Mouse (Mus musculus) liver, adult 2 months (tissue): Measurements from ENCODE around the gene Galk1. TPM values are rescaled to one million over a fixed set of nuclear protein-coding genes. Genes with fewer than 3 reads are reported as not detected.

ENCODE experiments used
- DNase-seq: peaks from one replicate; pipeline ENCODE4 v3.0.0-alpha.2; 2011; ENCODE audit warnings: low read depth, low spot score; ENCODE audit errors: extremely low read depth
- H3K27ac ChIP-seq: fragments of 200-500 bp; replicated peaks from 2 replicates; pipeline ENCODE4 v1.5.1; 2012; ENCODE audit warnings: low read depth, mild to moderate bottlenecking, control low read depth, inconsistent platforms, low read length; ENCODE audit not compliant: insufficient read depth
- H3K27me3 ChIP-seq: fragments of 200-500 bp; 2 replicates; pipeline ENCODE4 v1.6.1; 2012; ENCODE audit warnings: mild to moderate bottlenecking, moderate library complexity, low read length, inconsistent platforms; ENCODE audit not compliant: control insufficient read depth, insufficient read depth
- H3K36me3 ChIP-seq: fragments of 200-500 bp; 2 replicates; pipeline ENCODE4 v1.6.1; 2012; ENCODE audit warnings: low read length, inconsistent platforms; ENCODE audit not compliant: control insufficient read depth, insufficient read depth
- H3K4me1 ChIP-seq: fragments of 200-500 bp; 2 replicates; pipeline ENCODE4 v1.6.1; 2011; ENCODE audit warnings: low read length; ENCODE audit not compliant: control insufficient read depth, insufficient read depth
- H3K4me3 ChIP-seq: fragments of 200-500 bp; 2 replicates; pipeline ENCODE4 v1.5.1; 2011; ENCODE audit warnings: low read depth, mild to moderate bottlenecking, control low read depth, low read length, moderate library complexity; ENCODE audit not compliant: insufficient read depth
- H3K79me2 ChIP-seq: fragments of 200-500 bp; 2 replicates; pipeline ENCODE4 v1.6.1; 2012; ENCODE audit warnings: inconsistent platforms, mild to moderate bottlenecking, low read length, moderate library complexity; ENCODE audit not compliant: control insufficient read depth, insufficient read depth
- H3K9ac ChIP-seq: fragments of 200-500 bp; 2 replicates; pipeline ENCODE4 v1.6.1; 2012; ENCODE audit warnings: low read depth, mild to moderate bottlenecking, control low read depth, inconsistent platforms, low read length
- CTCF ChIP-seq: fragments of 200-500 bp; IDR thresholded peaks from 2 replicates; pipeline ENCODE4 v1.5.1; 2011; ENCODE audit warnings: low read depth, low read length, control low read depth
- POLR2A ChIP-seq: fragments of 200-500 bp; IDR thresholded peaks from 2 replicates; pipeline ENCODE4 v1.6.1; 2011; ENCODE audit warnings: low read length, control low read depth; ENCODE audit not compliant: insufficient read depth; ENCODE audit errors: extremely low read depth
- WGBS: fragments of 180-500 bp; shearing (Covaris S2); methylation state at CpG from one replicate; pipeline ENCODE4 v1.1.7; 2018; 5-methylcytosine and 5-hydroxymethylcytosine counted together
- polyA plus RNA-seq: library from polyadenylated mRNA; depleted of rRNA; stranded (reverse); fragments of >200 nt; gene quantifications from 2 replicates; pipeline ENCODE4 v1.2.3, GENCODE M21; 2012
- total RNA-seq: library from RNA; depleted of rRNA; stranded (reverse); fragments of >200 nt; gene quantifications from 2 replicates; pipeline ENCODE4 v1.2.3, GENCODE M21; 2014

Gene Galk1
- total and polyA plus RNA-seq, 2 experiments: 49.5 to 79.6 TPM

GRCm38 (mm10) chr11:116008832-116009375 is 3.6 kb downstream of the Galk1 start:
- no peak for DNase-seq
- H3K27me3 ChIP-seq: no peaks in the 10 kb centered on the region
- H3K9ac ChIP-seq: no peak overlapping the region
- no peak for TF ChIP-seq POLR2A
- no peak for TF ChIP-seq CTCF
- WGBS: 96% methylated on average over 13 of the region's 13 CpGs
- no peak overlapping the region for H3K4me3 ChIP-seq
- H3K4me1 ChIP-seq: peaks cover 10% of the 10 kb centered on the region
- H3K27ac ChIP-seq: no peak overlapping the region
- no peaks in the 10 kb centered on the region for H3K36me3 ChIP-seq
- no peaks in the 10 kb centered on the region for H3K79me2 ChIP-seq

- H3K4me1 ChIP-seq: peaks cover 10% of the 10 kb centered on the region
- no peaks in the 10 kb centered on the region for H3K27me3 ChIP-seq
- DNase-seq: no peak
- H3K36me3 ChIP-seq: no peaks in the 10 kb centered on the region
- no peak overlapping the region for H3K4me3 ChIP-seq
- H3K79me2 ChIP-seq: no peaks in the 10 kb centered on the region
- no peak overlapping the region for H3K27ac ChIP-seq
- no peak for TF ChIP-seq POLR2A
- no peak for TF ChIP-seq CTCF
- no peak overlapping the region for H3K9ac ChIP-seq
- 92% methylated on average over 11 of the region's 11 CpGs for WGBS
These were observed 4.1 kb downstream of the Galk1 start for GRCm38 (mm10) chr11:116008411-116008810.

- Histone ChIP-seq H3K79me2 (no peaks in the 10 kb centered on the region), H3K4me3 (no peak overlapping the region), H3K27me3 (no peaks in the 10 kb centered on the region), H3K4me1 (peaks cover 7% of the 10 kb centered on the region), H3K36me3 (no peaks in the 10 kb centered on the region), H3K9ac (no peak overlapping the region), H3K27ac (no peak overlapping the region)
- DNase-seq: no peak
- no peak for TF ChIP-seq CTCF
- no peak for TF ChIP-seq POLR2A
- WGBS: 91% methylated on average over 28 of the region's 28 CpGs
These were observed 5.2 kb downstream of the Galk1 start for GRCm38 (mm10) chr11:116007095-116007850.

- no peak overlapping the region; the same call in 1 of the 2 replicates for H3K9ac ChIP-seq
These were observed 6.7 kb downstream of the Galk1 start for GRCm38 (mm10) chr11:116005701-116006419.

GRCm38 (mm10) chr11:116004840-116005700 is 7.4 kb downstream of the Galk1 start:
- peak overlapping the region; percentile 55 for H3K9ac ChIP-seq
- no peak for TF ChIP-seq POLR2A
- peak; percentile 63 for TF ChIP-seq CTCF
- no peaks in the 10 kb centered on the region for H3K27me3 ChIP-seq
- H3K36me3 ChIP-seq: no peaks in the 10 kb centered on the region
- H3K27ac ChIP-seq: peak overlapping the region; percentile 77
- H3K79me2 ChIP-seq: no peaks in the 10 kb centered on the region
- DNase-seq: peak; percentile 84
- peak overlapping the region; percentile 53 for H3K4me3 ChIP-seq
- WGBS: 2% methylated on average over 54 of the region's 54 CpGs
- peaks cover 7% of the 10 kb centered on the region for H3K4me1 ChIP-seq

More at GRCm38 (mm10) chr11:116005701-116006419, 6.7 kb downstream of the Galk1 start:
- no peak for TF ChIP-seq POLR2A
- TF ChIP-seq CTCF: no peak
- Histone ChIP-seq H3K4me1 (peaks cover 7% of the 10 kb centered on the region), H3K4me3 (no peak overlapping the region), H3K27ac (peak overlapping the region; percentile 77), H3K36me3 (no peaks in the 10 kb centered on the region), H3K27me3 (no peaks in the 10 kb centered on the region), H3K79me2 (no peaks in the 10 kb centered on the region)
- DNase-seq: no peak
- 68% methylated on average over 9 of the region's 9 CpGs for WGBS
